Mouse (Mus musculus) G1E (cell line): ENCODE data around the gene Cisd1. TPM values are rescaled to one million over a fixed set of nuclear protein-coding genes. Genes with fewer than 3 reads are reported as not detected.

ENCODE experiments used
- ATAC-seq: 2 replicates; pipeline ENCODE4 v1.8.0; 2016; ENCODE audit warnings: mild to moderate bottlenecking; ENCODE audit not compliant: insufficient number of reproducible peaks, poor library complexity, low FRiP score, severe bottlenecking; ENCODE audit errors: extremely low read depth
- DNase-seq: peaks from one replicate; pipeline ENCODE4 v3.0.0; 2012; ENCODE audit warnings: low spot score
- H3K27me3 ChIP-seq: 2 replicates; pipeline ENCODE4 v1.6.1; 2012; ENCODE audit warnings: mild to moderate bottlenecking, low read length, inconsistent platforms; ENCODE audit not compliant: insufficient read depth
- H3K36me3 ChIP-seq: replicated peaks from 2 replicates; pipeline ENCODE3; 2012; ENCODE audit warnings: mild to moderate bottlenecking, inconsistent platforms
- H3K4me1 ChIP-seq: 2 replicates; pipeline ENCODE4 v1.6.1; 2012; ENCODE audit warnings: low read depth, low read length, inconsistent platforms, mixed read lengths; ENCODE audit not compliant: insufficient read depth
- H3K4me3 ChIP-seq: 2 replicates; pipeline ENCODE4 v1.5.1; 2012; ENCODE audit warnings: low read depth, mild to moderate bottlenecking, inconsistent platforms, low read length, moderate library complexity, mixed read lengths
- H3K9me3 ChIP-seq: replicated peaks from 2 replicates; pipeline ENCODE4 v1.6.1; 2012; ENCODE audit warnings: inconsistent platforms
- CTCF ChIP-seq: IDR thresholded peaks from 2 replicates; pipeline ENCODE4 v1.5.1; 2012; ENCODE audit warnings: low read depth, low read length, inconsistent platforms, mixed read lengths
- GATA1 ChIP-seq: IDR thresholded peaks from 2 replicates; pipeline ENCODE4 v1.6.1; 2012; ENCODE audit warnings: borderline replicate concordance, low read length, inconsistent platforms, mixed read lengths
- GATA2 ChIP-seq: IDR thresholded peaks from 2 replicates; pipeline ENCODE4 v1.6.1; 2012; ENCODE audit warnings: low read depth, low read length, inconsistent platforms, borderline replicate concordance
- POLR2AphosphoS5 ChIP-seq: IDR thresholded peaks from 2 replicates; pipeline ENCODE4 v1.6.1; 2012; ENCODE audit warnings: low read depth, low read length, inconsistent platforms; ENCODE audit not compliant: insufficient replicate concordance
- TAL1 ChIP-seq: conservative IDR thresholded peaks from 2 replicates; pipeline ENCODE4 v1.6.1; 2012; ENCODE audit warnings: low read depth, low read length, inconsistent platforms, mixed read lengths
- polyA plus RNA-seq: library from polyadenylated mRNA; stranded (reverse); fragments of >175 nt; gene quantifications from 2 replicates; pipeline ENCODE4 v1.2.3, GENCODE M21; 2012
- total RNA-seq, 2 experiments: library from RNA; stranded (forward) in 1 of 2; stranded (reverse) in 1 of 2; fragments of 200-1000 nt in 1 of 2; fragments of >200 nt in 1 of 2; fragmentation: Nextera tagmentation in 1 of 2; gene quantifications; 2 replicates each; pipeline ENCODE4 v1.2.3; 2014 to 2017

Cisd1 gene
- total and polyA plus RNA-seq, 3 experiments: 22.4 to 33.1 (median 30.0) TPM

- Histone ChIP-seq H3K4me3 (no peak overlapping the region), H3K9me3 (no peaks in the 10 kb centered on the region), H3K36me3 (peaks cover 77% of the 10 kb centered on the region), H3K4me1 (peaks cover 30% of the 10 kb centered on the region), H3K27me3 (no peaks in the 10 kb centered on the region)
- ATAC-seq: no peak
- no peak for DNase-seq
- no peak for TF ChIP-seq CTCF
- TF ChIP-seq TAL1: no peak
- no peak for TF ChIP-seq GATA2
- TF ChIP-seq POLR2AphosphoS5: no peak
- TF ChIP-seq GATA1: no peak
These were observed 9.1 kb upstream of the Cisd1 start for GRCm38 (mm10) chr10:71353850-71354249.

- TF ChIP-seq CTCF (no peak), GATA2 (no peak), GATA1 (no peak), POLR2AphosphoS5 (no peak), TAL1 (no peak)
- Histone ChIP-seq H3K4me3 (no peak overlapping the region), H3K36me3 (peaks cover 63% of the 10 kb centered on the region), H3K27me3 (no peaks in the 10 kb centered on the region), H3K9me3 (no peaks in the 10 kb centered on the region), H3K4me1 (peaks cover 43% of the 10 kb centered on the region)
- ATAC-seq (no peak), DNase-seq (no peak)
These were observed 6.5 kb upstream of the Cisd1 start for GRCm38 (mm10) chr10:71351301-71351700.

DNA sequence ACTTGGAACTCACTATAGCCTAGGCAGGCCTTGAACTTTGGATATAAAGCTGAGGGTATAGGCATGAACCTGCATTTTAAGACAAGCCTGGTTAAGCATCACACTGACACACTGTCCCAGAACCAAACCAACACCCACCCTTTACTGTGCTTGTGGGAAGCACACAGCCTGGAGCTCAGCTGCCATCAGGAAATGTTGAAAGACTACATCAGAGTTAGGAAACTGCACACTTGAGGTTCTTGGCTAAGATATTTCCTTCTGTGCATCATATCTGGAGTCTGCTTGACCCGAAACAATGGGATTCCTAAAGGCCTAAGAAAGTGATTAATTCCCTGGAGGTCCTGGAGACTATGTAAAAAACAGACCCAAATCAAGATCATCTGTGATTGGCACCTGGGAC, 4.5 kb upstream of the Cisd1 start:
- H3K4me1 ChIP-seq: peaks cover 51% of the 10 kb centered on the region
- no peak for ATAC-seq
- H3K36me3 ChIP-seq: peaks cover 44% of the 10 kb centered on the region
- TF ChIP-seq GATA2 (no peak), TAL1 (no peak)
- no peak for DNase-seq
- H3K27me3 ChIP-seq: no peaks in the 10 kb centered on the region
- no peak overlapping the region; the same call in 1 of the 2 replicates for H3K4me3 ChIP-seq
- H3K9me3 ChIP-seq: no peaks in the 10 kb centered on the region

DNA sequence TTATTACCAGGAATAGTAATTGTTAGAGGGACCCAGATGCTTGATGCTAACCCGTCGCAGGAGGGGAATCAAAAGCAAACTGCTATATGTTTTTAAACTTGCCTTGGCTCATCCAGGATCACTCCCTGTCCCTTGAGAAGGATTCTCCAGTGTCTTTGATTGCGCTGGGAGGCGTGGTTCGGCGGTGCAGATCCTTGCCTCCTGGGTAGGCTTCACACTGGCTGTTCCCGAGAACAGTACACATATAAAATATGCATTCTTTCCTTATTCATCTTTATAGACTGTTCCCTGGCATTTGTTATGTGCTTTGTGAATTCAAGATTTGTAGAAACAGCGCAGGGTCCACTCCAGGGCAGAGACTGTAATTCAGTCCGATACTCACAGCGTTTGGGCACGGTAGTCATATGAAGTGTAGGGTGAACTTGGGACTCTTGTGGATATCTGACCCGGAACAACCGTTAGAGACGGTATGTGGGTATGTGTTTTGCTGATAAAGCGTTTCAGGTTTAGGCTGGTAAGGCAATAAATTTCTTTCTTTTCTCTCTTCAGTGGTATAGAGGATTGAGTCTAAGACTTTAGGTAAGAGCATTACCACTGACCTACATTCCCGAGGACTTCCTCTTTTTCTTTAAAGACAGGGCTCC, 4.0 kb upstream of the Cisd1 start:
- H3K9me3 ChIP-seq: no peaks in the 10 kb centered on the region
- DNase-seq (no peak), ATAC-seq (no peak)
- H3K36me3 ChIP-seq: peaks cover 39% of the 10 kb centered on the region
- H3K4me3 ChIP-seq: peak overlapping the region; percentile 98
- TF ChIP-seq TAL1 (no peak), CTCF (no peak), GATA2 (no peak)
- no peaks in the 10 kb centered on the region for H3K27me3 ChIP-seq
- peaks cover 51% of the 10 kb centered on the region for H3K4me1 ChIP-seq

GRCm38 (mm10) chr10:71347964-71348636, 3.3 kb upstream of the Cisd1 start:
- Histone ChIP-seq H3K9me3 (no peaks in the 10 kb centered on the region), H3K4me1 (peaks cover 55% of the 10 kb centered on the region), H3K4me3 (peak overlapping the region; percentile 98), H3K36me3 (peaks cover 34% of the 10 kb centered on the region), H3K27me3 (no peaks in the 10 kb centered on the region)
- DNase-seq (peak; percentile 53), ATAC-seq (peak; percentile 12; the same call in 1 of the 2 replicates)
- no peak for TF ChIP-seq GATA2
- no peak for TF ChIP-seq CTCF
- TF ChIP-seq TAL1: no peak
- TF ChIP-seq POLR2AphosphoS5: no peak
- TF ChIP-seq GATA1: no peak

DNA sequence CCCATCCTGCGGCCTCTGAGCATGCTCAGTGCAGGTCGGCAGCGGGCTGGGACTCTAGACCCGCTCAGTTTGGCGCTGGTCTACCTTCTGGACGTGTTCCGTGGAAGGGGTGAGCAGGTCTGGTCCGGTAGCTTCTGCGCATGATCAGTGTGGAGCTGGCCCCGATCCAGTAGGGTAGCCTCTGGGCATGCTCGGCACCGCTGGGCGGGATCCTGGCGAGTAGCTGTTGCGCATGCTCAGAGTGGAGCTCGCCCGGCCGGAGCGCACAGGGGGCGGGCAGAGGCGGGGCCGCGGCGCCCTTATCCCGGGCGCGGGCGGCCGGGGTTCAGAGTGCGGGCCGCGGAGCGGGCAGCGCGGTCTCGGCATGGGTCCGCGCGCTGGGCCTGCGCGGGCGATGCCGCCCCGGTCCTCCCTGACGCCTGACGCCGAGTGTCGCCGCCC, 2.8 kb upstream of the Cisd1 start, which contains the start of gene Ipmk:
TSS of gene Ipmk (plus strand) at position 255 of the 441 bp plus-strand sequence.
- DNase-seq (peak; percentile 85), ATAC-seq (peak; percentile 82)
- Histone ChIP-seq H3K9me3 (no peaks in the 10 kb centered on the region), H3K27me3 (no peaks in the 10 kb centered on the region), H3K4me3 (peak within 1 kb of the TSS; percentile 98), H3K36me3 (peaks cover 29% of the 10 kb centered on the region), H3K4me1 (peaks cover 60% of the 10 kb centered on the region)
- TF ChIP-seq TAL1 (no peak), GATA2 (no peak), CTCF (no peak), POLR2AphosphoS5 (no peak), GATA1 (no peak)
